Mouse (Mus musculus) C3H10T1/2 (cell line): ENCODE measurements around the gene Gpc3. TPM values are rescaled to one million over a fixed set of nuclear protein-coding genes. Genes with fewer than 3 reads are reported as not detected.

Experiments used
- polyA plus RNA-seq, 2 experiments: library from polyadenylated mRNA; unstranded; fragments of >200 nt; fragmentation: generic; extraction: Trizol; gene quantifications; one replicate each; pipeline ENCODE4 v1.2.1; 2012; ENCODE audit warnings: missing spikeins in 2 of 2

The Gpc3 gene
- polyA plus RNA-seq, result under 1 TPM in 1 of 2 experiments, not detected in 1; 0.17 TPM

GRCm38 (mm10) chrX:52613328-52614030, at the start of gene Gpc3:
Gene Gpc3, minus strand, starts transcription at chrX:52613950.

Other genes starting within 250 kb of the Gpc3 start
- not detected for gene Ccdc160, start 177.2 kb upstream of the Gpc3 start, polyA plus RNA-seq